Comparison of ENCODE assay signal across 7 mouse cellular contexts in genomic region chr2:120128611-120129051, GRCm38 (mm10). TPM values are rescaled to one million over a fixed set of nuclear protein-coding genes. Genes with fewer than 3 reads are reported as not detected.
DNase-seq lines count a peak whose midpoint lies in the region; ATAC-seq and TF ChIP-seq lines count a peak whose summit lies in the region.

No protein-coding gene starts in this region.

- DNase-seq in heart, postnatal 25 days (ENCODE audit: low spot score), result peak; percentile 39
- DNase-seq in liver, postnatal 0 days, result no peak
- no peak for DNase-seq in right cerebral cortex, postnatal 4 days
- no peak for DNase-seq in right cerebral cortex, postnatal 25 days
- DNase-seq in thymus, adult 2 months, result no peak

- H3K79me2 ChIP-seq in C2C12 (ENCODE audit: control insufficient read depth, insufficient read depth), result peaks cover 55% of the 10 kb centered on the region

- peak; percentile 36; the same call in 1 of the 2 replicates for ATAC-seq in common myeloid progenitor, adult 5-6 weeks (replicated peaks; ENCODE audit: low read depth, poor library complexity, severe bottlenecking)
- peak; percentile 41; the same call in 1 of the 2 replicates for ATAC-seq in liver, postnatal 0 days

- no peak overlapping the region for H3ac ChIP-seq in C2C12 (ENCODE audit: control insufficient read depth, insufficient read length, low read depth)

- WGBS in liver, postnatal 0 days (ENCODE audit: insufficient replicate concordance), result 70% methylated on average over 1 of the region's 1 CpGs
- WGBS in thymus, adult 2 months, result 100% methylated on average over 1 of the region's 1 CpGs

- H3K79me3 ChIP-seq in C2C12 (ENCODE audit: low read depth), result peaks cover 15% of the 10 kb centered on the region

- no peak overlapping the region for H3K4me3 ChIP-seq in C2C12 (ENCODE audit: insufficient read depth, poor library complexity, severe bottlenecking)
- H3K4me3 ChIP-seq in liver, postnatal 0 days (ENCODE audit: low read depth, low read length), result no peak overlapping the region
- H3K4me3 ChIP-seq in thymus, adult 2 months (ENCODE audit: control insufficient read depth, insufficient read depth, low read length), result no peak overlapping the region

- TF ChIP-seq EP300 in liver, postnatal 0 days (IDR thresholded peaks at IDR 0.05; ENCODE audit: low read depth), result no peak

- H3K4me1 ChIP-seq in liver, postnatal 0 days (ENCODE audit: insufficient read depth), result peaks cover 7% of the 10 kb centered on the region
- no peaks in the 10 kb centered on the region for H3K4me1 ChIP-seq in thymus, adult 2 months (replicated peaks; ENCODE audit: control insufficient read depth, insufficient read depth, low read length)

- no peak overlapping the region for H3K9ac ChIP-seq in liver, postnatal 0 days (replicated peaks)

- no peak for TF ChIP-seq CTCF in C2C12 (IDR thresholded peaks at IDR 0.05; ENCODE audit: control insufficient read depth, insufficient read depth, insufficient read length)
- TF ChIP-seq CTCF in liver, postnatal 0 days (IDR thresholded peaks at IDR 0.05; ENCODE audit: low read depth), result no peak
- TF ChIP-seq CTCF in thymus, adult 2 months (IDR thresholded peaks at IDR 0.05; ENCODE audit: borderline replicate concordance, control insufficient read depth, extremely low read depth, insufficient read depth, low read length, poor library complexity), result no peak

- intact Hi-C loops in heart, postnatal 25 days (cut with DNase I), result loop anchor here (2.0 kb wide), 1 partner anchor 26 kb away; no protein-coding TSS in a partner anchor

- no peaks in the 10 kb centered on the region for H3K27me3 ChIP-seq in C2C12 (ENCODE audit: control insufficient read depth, insufficient read depth, insufficient read length)
- no peaks in the 10 kb centered on the region for H3K27me3 ChIP-seq in liver, postnatal 0 days (ENCODE audit: insufficient read depth, low read length)
- no peaks in the 10 kb centered on the region for H3K27me3 ChIP-seq in thymus, adult 2 months (ENCODE audit: control insufficient read depth, insufficient read depth, low read length)

- H3K27ac ChIP-seq in liver, postnatal 0 days (ENCODE audit: low read depth), result 0 out of 2 replicates have a peak overlapping the region, but pooled peaks have one; percentile 44
- no peak overlapping the region for H3K27ac ChIP-seq in thymus, adult 2 months (ENCODE audit: control insufficient read depth, insufficient read depth, low read length)

- H3K36me3 ChIP-seq in C2C12 (ENCODE audit: control insufficient read depth, insufficient read depth), result peaks cover 38% of the 10 kb centered on the region
- peaks cover 16% of the 10 kb centered on the region; the same call in 1 of the 2 replicates for H3K36me3 ChIP-seq in liver, postnatal 0 days (replicated peaks; ENCODE audit: insufficient read depth, low read length)
- H3K36me3 ChIP-seq in thymus, adult 2 months (ENCODE audit: control insufficient read depth, insufficient read depth, low read length), result no peaks in the 10 kb centered on the region

- TF ChIP-seq POLR2A in thymus, adult 2 months (IDR thresholded peaks at IDR 0.05; ENCODE audit: control insufficient read depth, extremely low read depth, insufficient read depth, low read length, poor library complexity), result no peak

- H3K9me3 ChIP-seq in liver, postnatal 0 days (ENCODE audit: low read length), result no peaks in the 10 kb centered on the region

- H3K4me2 ChIP-seq in liver, postnatal 0 days (ENCODE audit: low read depth, low read length), result no peak overlapping the region

TF ChIP-seq in C2C12, 6 proteins besides CTCF, POLR2A, EP300 and RAD21:
- TF ChIP-seq MYOD1 (IDR thresholded peaks at IDR 0.05; ENCODE audit: control insufficient read depth, insufficient read length, low read depth) (peak; percentile 23), MAX (IDR thresholded peaks at IDR 0.05) (peak; percentile 47), FOSL1 (IDR thresholded peaks at IDR 0.05; ENCODE audit: insufficient read depth, low read length, poor library complexity, severe bottlenecking) (peak; percentile 37), CEBPB (IDR thresholded peaks at IDR 0.05; ENCODE audit: low read depth) (no peak), USF1 (IDR thresholded peaks at IDR 0.05; ENCODE audit: low read depth) (no peak)

RNA-seq across cellular contexts. Expression of gene Ehd4, which starts 25.8 kb away (rescaled TPM):
- 60.1 TPM for polyA plus RNA-seq in C2C12 (2012; fragmentation: generic; extraction: Trizol)
- 28.3 and 31.0 TPM in 2 replicates for total RNA-seq in common myeloid progenitor, adult 5-6 weeks (2017)
- 100 to 1,000 TPM; 377 to 459 TPM for total RNA-seq in heart, postnatal 25 days (2021)
- polyA plus RNA-seq in liver, postnatal 0 days (2015; fragmentation: Nextera tagmentation; extraction: Ambion mirVana), result 20.8 and 29.2 TPM in 2 replicates
- 17.6 and 24.3 TPM in 2 replicates for polyA plus RNA-seq in thymus, adult 2 months (2012; rRNA removed)
